Mouse (Mus musculus): ENCODE measurements around the gene Lrrc8d. TPM values are rescaled to one million over a fixed set of nuclear protein-coding genes. Genes with fewer than 3 reads are reported as not detected.

Lrrc8d gene
- 10 to 100 TPM; 32.0 to 37.6 TPM for total RNA-seq (2023)

DNA sequence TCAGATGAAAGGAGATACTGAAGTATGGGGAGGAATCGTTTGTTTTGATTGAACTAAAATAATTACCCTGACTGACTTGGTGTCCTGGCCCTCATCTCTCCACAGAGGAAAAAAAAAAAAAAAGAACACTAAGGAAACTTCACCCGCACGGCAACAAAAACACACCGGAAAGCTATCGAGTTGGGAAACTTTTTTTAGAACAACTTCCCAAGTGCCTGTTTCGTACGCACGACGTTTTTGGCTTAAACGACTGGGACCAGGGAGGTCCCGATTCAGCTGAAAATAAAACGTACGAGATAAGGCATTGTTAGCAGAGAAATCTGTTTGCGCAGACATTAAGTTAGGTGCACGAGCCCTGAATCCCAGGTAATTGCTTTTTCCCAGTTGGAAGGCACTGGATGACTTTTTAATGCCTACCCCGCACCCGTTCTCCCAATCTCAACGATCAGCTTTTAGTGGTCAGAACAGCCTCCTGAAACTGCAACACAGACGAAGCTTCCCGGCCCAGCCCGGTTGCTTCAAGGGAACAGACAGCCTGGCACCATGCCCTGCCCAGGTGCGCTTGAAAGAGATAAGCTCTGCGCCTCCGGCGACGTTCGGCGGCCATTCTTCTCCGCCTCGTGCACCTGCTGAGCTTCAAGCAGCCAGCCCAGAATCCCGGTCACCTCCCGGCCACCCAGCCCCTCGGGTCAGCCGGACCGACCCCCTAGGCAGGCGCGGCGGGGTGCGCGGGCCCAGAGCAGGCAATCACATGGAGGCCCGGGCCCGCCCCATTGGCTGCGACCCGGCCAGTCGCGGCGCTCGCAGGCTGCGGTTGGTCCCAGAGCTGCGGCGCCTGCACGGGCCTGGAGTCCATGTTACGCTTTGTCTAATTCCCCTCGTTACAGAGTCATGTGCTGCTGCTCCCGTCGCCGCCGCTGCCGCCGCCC lies at the start of gene Lrrc8d:
Gene Lrrc8d, plus strand, starts transcription at position 829 of the 929 bp plus-strand sequence.

GRCm38 (mm10) chr5:105876068-105876924 lies 176.5 kb downstream of the Lrrc8d start, which contains the start of gene Zfp326:
Gene Zfp326, plus strand, starts transcription at chr5:105876565.

Other genes with a start within 250 kb of the Lrrc8d start
- gene Lrrc8c, start 180.6 kb upstream of the Lrrc8d start, total RNA-seq (2023) = 100 to 1,000 TPM; 104 to 142 TPM
- gene Zfp326, start 176.6 kb downstream of the Lrrc8d start, total RNA-seq (2023) = 10 to 100 TPM; 51.5 to 63.5 TPM

Data from T-cell, adult 66 days (primary cell).